Mouse (Mus musculus): Measurements from ENCODE around the gene Supt6. TPM values are rescaled to one million over a fixed set of nuclear protein-coding genes. Genes with fewer than 3 reads are reported as not detected.
A peak's percentile ranks its signal among the peaks of the same experiment; 100 is the strongest.

Gene Supt6
- total and polyA plus RNA-seq, 3 experiments: 30.4 to 99.9 (median 65.5) TPM

DNA sequence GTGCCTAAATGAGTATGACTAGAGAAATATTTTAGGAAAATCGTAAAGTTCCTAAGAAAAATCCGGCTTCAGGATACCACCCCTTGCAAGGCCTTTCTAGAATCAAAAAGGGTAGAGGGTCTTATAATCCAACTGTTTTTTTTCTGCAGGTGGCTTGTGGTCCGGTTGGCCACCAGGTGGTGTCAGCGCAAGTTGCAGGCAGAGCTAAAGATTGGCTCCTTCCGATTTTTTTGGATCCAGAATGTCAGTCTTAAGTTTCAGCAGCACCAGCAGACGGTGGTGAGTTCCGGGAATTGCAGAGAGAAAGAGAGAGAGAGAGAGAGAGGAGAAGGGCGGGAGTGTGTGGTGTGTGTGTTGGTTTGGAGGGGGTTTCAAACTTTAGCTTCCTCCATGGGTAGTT, 16.8 kb upstream of the Supt6 start:
- in situ Hi-C loops (cut with MboI; ENCODE audit: low pct_ligation_motif_present, low pct_unique_long_range_greater_than_20kb, low sequenced_read_pairs) (no loop called here), dilution Hi-C loops (cut with MboI; ENCODE audit: extremely low pct_ligation_motif_present, extremely low pct_unique_long_range_greater_than_20kb, low sequenced_read_pairs) (no loop called here)
- Histone ChIP-seq H3K36me3 (replicated peaks in 1 of 2; ENCODE audit: control insufficient read depth in 1 of 2, insufficient read depth in 1 of 2, low read length in 1 of 2) (peaks cover 38 to 46% of the 10 kb centered on the region in 2 experiments), H3K9me3 (replicated peaks; ENCODE audit: low read length) (no peaks in the 10 kb centered on the region), H3K9ac (ENCODE audit: insufficient read depth, low read depth) (peak overlapping the region; percentile 89), H3K4me1 (ENCODE audit: control insufficient read depth in 1 of 2, insufficient read depth in 2 of 2) (peaks cover 0 to 17% of the 10 kb centered on the region in 2 experiments; a peak in 2 of 4 replicates), H3K4me2 (ENCODE audit: insufficient read depth, low read depth, poor library complexity, severe bottlenecking) (peak overlapping the region; percentile 85), H3K27ac (ENCODE audit: insufficient read depth, low read depth) (no peak overlapping the region), H3K4me3 (replicated peaks in 1 of 3; ENCODE audit: low read depth in 2 of 3, low read length in 2 of 3, poor library complexity in 1 of 3) (peak overlapping the region; percentile 34 to 84 (median 74)), H3K27me3 (replicated peaks) (peaks cover 7% of the 10 kb centered on the region), H3K79me2 (replicated peaks; ENCODE audit: control insufficient read depth, extremely low read depth, insufficient read depth, poor library complexity, severe bottlenecking) (peaks cover 22% of the 10 kb centered on the region)
- DNase-seq (ENCODE audit: extremely low read depth): peak; percentile 86
- TF ChIP-seq GABPA (IDR thresholded peaks at IDR 0.05; ENCODE audit: insufficient replicate concordance, low read depth, low read length) (no peak), ZNF384 (IDR thresholded peaks at IDR 0.05; ENCODE audit: low read depth, low read length) (peak; percentile 94), E2F4 (IDR thresholded peaks at IDR 0.05; ENCODE audit: insufficient replicate concordance, low read depth, low read length) (no peak), PAX5 (IDR thresholded peaks at IDR 0.05; ENCODE audit: low read length) (no peak), EP300 (IDR thresholded peaks at IDR 0.05; ENCODE audit: low read length) (no peak), BHLHE40 (IDR thresholded peaks at IDR 0.05; ENCODE audit: low read depth, low read length) (no peak), TBP (conservative IDR thresholded peaks at IDR 0.05; ENCODE audit: low read depth, low read length) (no peak), KAT2A (IDR thresholded peaks at IDR 0.05; ENCODE audit: insufficient replicate concordance, low read length) (no peak), NELFE (IDR thresholded peaks at IDR 0.05; ENCODE audit: low read depth, low read length) (no peak), USF1 (IDR thresholded peaks at IDR 0.05; ENCODE audit: low read depth, low read length) (no peak), NRF1 (IDR thresholded peaks at IDR 0.05; ENCODE audit: low read depth, low read length) (no peak), POLR2A (IDR thresholded peaks at IDR 0.05; ENCODE audit: low read depth, low read length) (no peak), POLR2AphosphoS2 (IDR thresholded peaks at IDR 0.05; ENCODE audit: low read depth, low read length) (no peak), ZKSCAN1 (IDR thresholded peaks at IDR 0.05; ENCODE audit: borderline replicate concordance, low read depth, low read length) (no peak), UBTF (IDR thresholded peaks at IDR 0.05; ENCODE audit: low read depth, low read length) (no peak; the same call in 1 of the 2 replicates), RAD21 (IDR thresholded peaks at IDR 0.05; ENCODE audit: low read depth, low read length) (peak; percentile 29), TCF12 (IDR thresholded peaks at IDR 0.05; ENCODE audit: low read depth, low read length) (peak; percentile 39; the same call in 1 of the 2 replicates), MAZ (IDR thresholded peaks at IDR 0.05; ENCODE audit: low read depth, low read length) (0 out of 2 replicates have a peak, but pooled peaks have one; percentile 17), MXI1 (IDR thresholded peaks at IDR 0.05; ENCODE audit: low read depth, low read length) (0 out of 2 replicates have a peak, but pooled peaks have one; percentile 59), ELF1 (IDR thresholded peaks at IDR 0.05; ENCODE audit: low read depth, low read length) (peak; percentile 54), SMC3 (IDR thresholded peaks at IDR 0.05; ENCODE audit: low read depth, low read length) (peak; percentile 67), MYC (IDR thresholded peaks at IDR 0.05; ENCODE audit: low read depth, low read length) (peak; percentile 79; the same call in 1 of the 2 replicates), MAX (IDR thresholded peaks at IDR 0.05; ENCODE audit: low read length) (0 out of 2 replicates have a peak, but pooled peaks have one; percentile 17), USF2 (conservative IDR thresholded peaks at IDR 0.05; ENCODE audit: low read depth, low read length) (no peak), CHD1 (IDR thresholded peaks at IDR 0.05; ENCODE audit: low read depth, low read length) (no peak; the same call in 1 of the 2 replicates), MAFK (IDR thresholded peaks at IDR 0.05; ENCODE audit: insufficient replicate concordance, low read length) (no peak), ZC3H11A (IDR thresholded peaks at IDR 0.05; ENCODE audit: low read depth, low read length) (no peak), SIN3A (IDR thresholded peaks at IDR 0.05; ENCODE audit: low read length) (peak; percentile 90), MEF2A (IDR thresholded peaks at IDR 0.05; ENCODE audit: borderline replicate concordance, low read depth, low read length) (no peak), HCFC1 (IDR thresholded peaks at IDR 0.05; ENCODE audit: low read depth, low read length) (no peak), IRF4 (IDR thresholded peaks at IDR 0.05; ENCODE audit: low read depth, low read length) (0 out of 2 replicates have a peak, but pooled peaks have one; percentile 36), RCOR1 (conservative IDR thresholded peaks at IDR 0.05; ENCODE audit: low read depth, low read length) (no peak), JUN (IDR thresholded peaks at IDR 0.05; ENCODE audit: insufficient read depth, low read depth, low read length) (no peak), ETS1 (conservative IDR thresholded peaks at IDR 0.05; ENCODE audit: low read depth, low read length) (0 out of 2 replicates have a peak, but pooled peaks have one; percentile 9), CTCF (conservative IDR thresholded peaks at IDR 0.05 in 1 of 2, IDR thresholded peaks at IDR 0.05 in 1 of 2; ENCODE audit: low read depth in 2 of 2, low read length in 2 of 2) (peak; percentile 55 to 84), ZMIZ1 (IDR thresholded peaks at IDR 0.05; ENCODE audit: low read depth, low read length) (no peak), JUND (conservative IDR thresholded peaks at IDR 0.05; ENCODE audit: low read depth, low read length) (no peak), CHD2 (IDR thresholded peaks at IDR 0.05; ENCODE audit: low read length) (no peak)

Data from CH12.LX (cell line).